Mouse (Mus musculus): ENCODE results near the gene Pdzrn4. TPM values are rescaled to one million over a fixed set of nuclear protein-coding genes. Genes with fewer than 3 reads are reported as not detected.

Gene Pdzrn4
- polyA plus RNA-seq, 1 experiment from 2014 or later, result not detected

GRCm38 (mm10) chr15:92612386-92612785, 215.7 kb downstream of the Pdzrn4 start:
- H3K9ac ChIP-seq (replicated peaks), result no peak overlapping the region
- H3K9me3 ChIP-seq (ENCODE audit: low read length), result no peaks in the 10 kb centered on the region
- no peak for ATAC-seq
- no peaks in the 10 kb centered on the region for H3K36me3 ChIP-seq (replicated peaks; ENCODE audit: insufficient read depth, low read length)
- no peak for TF ChIP-seq EP300 (IDR thresholded peaks at IDR 0.05; ENCODE audit: low read depth)
- DNase-seq, result no peak
- no peaks in the 10 kb centered on the region for H3K27me3 ChIP-seq (ENCODE audit: insufficient read depth, low read length)
- no peak overlapping the region for H3K27ac ChIP-seq (ENCODE audit: low read depth)
- no peak overlapping the region for H3K4me2 ChIP-seq (ENCODE audit: low read depth, low read length)
- H3K4me3 ChIP-seq (ENCODE audit: low read depth, low read length), result no peak overlapping the region
- no peaks in the 10 kb centered on the region for H3K4me1 ChIP-seq (ENCODE audit: insufficient read depth)
- 62% methylated on average over 1 of the region's 1 CpGs for WGBS (ENCODE audit: insufficient replicate concordance)

DNA sequence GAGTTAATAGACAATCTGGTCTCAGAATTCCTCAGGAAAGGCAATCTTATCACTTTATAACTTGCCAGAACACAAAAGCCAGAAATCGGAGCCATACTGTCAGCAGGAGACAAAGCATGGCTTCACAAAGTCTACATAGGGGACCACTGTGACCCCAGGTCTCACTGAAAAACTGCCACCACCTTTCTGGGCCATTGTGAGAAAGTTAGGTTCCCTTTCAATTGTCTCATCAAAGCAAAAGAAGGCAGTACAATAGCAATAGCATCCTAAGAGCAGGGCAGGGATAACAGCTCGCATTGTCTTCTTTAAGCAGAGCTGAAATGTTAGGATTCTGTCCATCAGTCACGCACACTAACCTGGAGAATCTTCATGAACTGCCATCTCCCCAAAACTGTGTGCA, 216.5 kb downstream of the Pdzrn4 start:
- Histone ChIP-seq H3K4me2 (ENCODE audit: low read depth, low read length) (no peak overlapping the region), H3K27ac (ENCODE audit: low read depth) (no peak overlapping the region), H3K4me3 (ENCODE audit: low read depth, low read length) (no peak overlapping the region), H3K36me3 (replicated peaks; ENCODE audit: insufficient read depth, low read length) (no peaks in the 10 kb centered on the region), H3K9ac (replicated peaks) (no peak overlapping the region), H3K27me3 (ENCODE audit: insufficient read depth, low read length) (no peaks in the 10 kb centered on the region), H3K4me1 (ENCODE audit: insufficient read depth) (no peaks in the 10 kb centered on the region), H3K9me3 (ENCODE audit: low read length) (no peaks in the 10 kb centered on the region)
- TF ChIP-seq EP300 (IDR thresholded peaks at IDR 0.05; ENCODE audit: low read depth) (no peak), CTCF (IDR thresholded peaks at IDR 0.05; ENCODE audit: low read depth) (no peak)
- 75% methylated on average over 3 of the region's 3 CpGs for WGBS (ENCODE audit: insufficient replicate concordance)
- ATAC-seq (no peak), DNase-seq (no peak)

DNA sequence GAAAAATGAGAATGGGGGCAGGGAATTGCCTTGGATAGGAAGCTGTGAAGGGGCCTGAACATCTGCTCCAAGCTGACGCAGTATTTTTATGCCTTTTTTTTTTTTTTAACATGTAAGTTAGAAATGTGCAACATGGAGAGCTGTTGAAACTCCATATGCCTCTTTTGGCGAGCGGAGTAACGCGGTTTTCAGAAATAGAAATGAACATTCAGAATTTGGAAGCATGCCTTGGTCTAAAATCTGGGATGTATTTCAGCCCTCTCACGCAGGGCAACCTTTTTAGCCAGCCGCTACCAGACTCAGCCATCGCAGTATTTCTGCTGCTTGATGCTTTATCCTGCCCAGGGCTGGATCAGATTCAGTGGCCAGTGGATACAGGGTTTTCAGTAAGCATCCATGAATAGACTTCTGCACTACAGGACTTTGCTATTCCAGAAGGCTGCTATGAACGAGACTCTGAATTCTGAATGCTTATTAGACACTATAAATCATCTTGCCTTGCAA, 225.1 kb downstream of the Pdzrn4 start:
- no peaks in the 10 kb centered on the region for H3K4me1 ChIP-seq (ENCODE audit: insufficient read depth)
- no peak overlapping the region for H3K4me2 ChIP-seq (ENCODE audit: low read depth, low read length)
- no peak overlapping the region for H3K4me3 ChIP-seq (ENCODE audit: low read depth, low read length)
- H3K9me3 ChIP-seq (ENCODE audit: low read length), result no peaks in the 10 kb centered on the region
- DNase-seq, result no peak
- ATAC-seq, result no peak
- no peaks in the 10 kb centered on the region for H3K27me3 ChIP-seq (ENCODE audit: insufficient read depth, low read length)
- WGBS (ENCODE audit: insufficient replicate concordance), result 87% methylated on average over 9 of the region's 9 CpGs
- TF ChIP-seq EP300 (IDR thresholded peaks at IDR 0.05; ENCODE audit: low read depth) (no peak), CTCF (IDR thresholded peaks at IDR 0.05; ENCODE audit: low read depth) (no peak)
- H3K36me3 ChIP-seq (replicated peaks; ENCODE audit: insufficient read depth, low read length), result no peaks in the 10 kb centered on the region
- H3K27ac ChIP-seq (ENCODE audit: low read depth), result no peak overlapping the region
- no peak overlapping the region for H3K9ac ChIP-seq (replicated peaks)

- DNase-seq, result no peak
- Histone ChIP-seq H3K27ac (ENCODE audit: low read depth) (no peak overlapping the region), H3K9me3 (ENCODE audit: low read length) (no peaks in the 10 kb centered on the region), H3K4me3 (ENCODE audit: low read depth, low read length) (no peak overlapping the region), H3K4me1 (ENCODE audit: insufficient read depth) (no peaks in the 10 kb centered on the region), H3K9ac (replicated peaks) (no peak overlapping the region), H3K36me3 (replicated peaks; ENCODE audit: insufficient read depth, low read length) (no peaks in the 10 kb centered on the region), H3K27me3 (ENCODE audit: insufficient read depth, low read length) (no peaks in the 10 kb centered on the region), H3K4me2 (ENCODE audit: low read depth, low read length) (no peak overlapping the region)
- 72% methylated on average over 5 of the region's 5 CpGs for WGBS (ENCODE audit: insufficient replicate concordance)
- TF ChIP-seq CTCF (IDR thresholded peaks at IDR 0.05; ENCODE audit: low read depth) (no peak), EP300 (IDR thresholded peaks at IDR 0.05; ENCODE audit: low read depth) (no peak)
- ATAC-seq, result no peak
Measured at GRCm38 (mm10) chr15:92622323-92622722, 225.6 kb downstream of the Pdzrn4 start.

DNA sequence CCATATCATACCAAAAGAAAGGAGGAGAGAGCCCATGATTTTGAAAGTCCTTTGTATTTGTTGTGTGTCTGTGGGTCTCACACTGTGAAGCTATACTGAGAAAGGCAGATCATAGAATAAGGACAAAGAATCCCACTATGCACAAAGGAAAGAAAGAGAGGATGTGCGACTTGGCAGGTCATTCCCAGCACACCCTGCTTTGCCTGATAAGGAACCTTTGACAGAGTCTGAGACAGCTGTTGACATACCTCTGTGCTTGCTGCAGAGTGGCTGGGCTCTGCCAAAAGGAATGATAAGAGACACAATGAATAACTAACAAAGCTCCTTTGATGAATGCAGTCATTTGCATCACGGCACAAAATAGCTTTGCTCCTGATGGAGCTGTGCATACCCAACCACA, 232.5 kb downstream of the Pdzrn4 start:
- H3K9me3 ChIP-seq (ENCODE audit: low read length), result no peaks in the 10 kb centered on the region
- DNase-seq, result no peak
- TF ChIP-seq EP300 (IDR thresholded peaks at IDR 0.05; ENCODE audit: low read depth) (no peak), CTCF (IDR thresholded peaks at IDR 0.05; ENCODE audit: low read depth) (no peak)

GRCm38 (mm10) chr15:92634044-92634610, 237.4 kb downstream of the Pdzrn4 start:
- DNase-seq (no peak), ATAC-seq (no peak)
- H3K9ac ChIP-seq (replicated peaks), result no peak overlapping the region
- no peak overlapping the region for H3K4me3 ChIP-seq (ENCODE audit: low read depth, low read length)
- no peaks in the 10 kb centered on the region for H3K9me3 ChIP-seq (ENCODE audit: low read length)
- H3K27ac ChIP-seq (ENCODE audit: low read depth), result no peak overlapping the region
- no peaks in the 10 kb centered on the region for H3K4me1 ChIP-seq (ENCODE audit: insufficient read depth)
- 85% methylated on average over 14 of the region's 14 CpGs for WGBS (ENCODE audit: insufficient replicate concordance)
- TF ChIP-seq EP300 (IDR thresholded peaks at IDR 0.05; ENCODE audit: low read depth) (no peak), CTCF (IDR thresholded peaks at IDR 0.05; ENCODE audit: low read depth) (no peak)
- no peaks in the 10 kb centered on the region for H3K36me3 ChIP-seq (replicated peaks; ENCODE audit: insufficient read depth, low read length)
- no peak overlapping the region for H3K4me2 ChIP-seq (ENCODE audit: low read depth, low read length)
- no peaks in the 10 kb centered on the region for H3K27me3 ChIP-seq (ENCODE audit: insufficient read depth, low read length)

More for the DNA sequence above, 232.5 kb downstream of the Pdzrn4 start:
- Histone ChIP-seq H3K27ac (ENCODE audit: low read depth) (no peak overlapping the region), H3K27me3 (ENCODE audit: insufficient read depth, low read length) (no peaks in the 10 kb centered on the region), H3K4me3 (ENCODE audit: low read depth, low read length) (no peak overlapping the region), H3K4me2 (ENCODE audit: low read depth, low read length) (no peak overlapping the region), H3K9ac (replicated peaks) (no peak overlapping the region), H3K36me3 (replicated peaks; ENCODE audit: insufficient read depth, low read length) (no peaks in the 10 kb centered on the region), H3K4me1 (ENCODE audit: insufficient read depth) (no peaks in the 10 kb centered on the region)
- 23% methylated on average over 2 of the region's 2 CpGs for WGBS (ENCODE audit: insufficient replicate concordance)
- no peak for ATAC-seq
